Mouse (Mus musculus) MEL (cell line): ENCODE results near the gene Prpf8. TPM values are rescaled to one million over a fixed set of nuclear protein-coding genes. Genes with fewer than 3 reads are reported as not detected.

ENCODE experiments used
- DNase-seq: peaks from one replicate; pipeline ENCODE4 v3.0.0; 2011; ENCODE audit warnings: low read depth, low spot score
- H3K27ac ChIP-seq: 2 replicates; pipeline ENCODE4 v1.5.1; 2012; ENCODE audit warnings: low read depth, mild to moderate bottlenecking, control low read depth, low read length, moderate library complexity; ENCODE audit not compliant: control insufficient read depth
- H3K27me3 ChIP-seq, 2 experiments: fragments of 150-350 bp in 1 of 2; sonication (generic) in 1 of 2; 2 replicates each; pipeline ENCODE4 v1.6.1; 2012; ENCODE audit warnings: low read length in 2 of 2, mild to moderate bottlenecking in 2 of 2, improper control_type of control experiment in 1 of 2, moderate library complexity in 1 of 2; ENCODE audit not compliant: insufficient read depth in 2 of 2, control insufficient read depth in 1 of 2
- H3K36me3 ChIP-seq, 2 experiments: 2 replicates each; pipeline ENCODE4 v1.6.1; 2012 to 2014; ENCODE audit warnings: low read length in 2 of 2, improper control_type of control experiment in 1 of 2, inconsistent platforms in 1 of 2, mild to moderate bottlenecking in 1 of 2; ENCODE audit not compliant: insufficient read depth in 2 of 2, control insufficient read depth in 1 of 2
- H3K4me1 ChIP-seq, 2 experiments: fragments of 150-350 bp in 1 of 2; sonication (generic) in 1 of 2; 2 replicates each; pipeline ENCODE4 v1.6.1; 2012; ENCODE audit warnings: low read length in 2 of 2, improper control_type of control experiment in 1 of 2, mild to moderate bottlenecking in 1 of 2; ENCODE audit not compliant: insufficient read depth in 2 of 2, control insufficient read depth in 1 of 2
- H3K4me3 ChIP-seq, 2 experiments: fragments of 150-350 bp in 1 of 2; sonication (generic) in 1 of 2; 2 replicates each; pipeline ENCODE4 v1.5.1; 2012; ENCODE audit warnings: low read depth in 2 of 2, low read length in 2 of 2, mild to moderate bottlenecking in 2 of 2, moderate library complexity in 2 of 2, control low read depth in 1 of 2, improper control_type of control experiment in 1 of 2; ENCODE audit not compliant: control insufficient read depth in 1 of 2, insufficient read depth in 1 of 2
- H3K79me2 ChIP-seq: 2 replicates; pipeline ENCODE4 v1.6.1; 2012; ENCODE audit warnings: mild to moderate bottlenecking, low read length, moderate library complexity; ENCODE audit not compliant: control insufficient read depth, poor library complexity, insufficient read depth
- H3K9ac ChIP-seq: 2 replicates; pipeline ENCODE4 v1.6.1; 2012; ENCODE audit warnings: low read depth, mild to moderate bottlenecking, control low read depth, low read length, moderate library complexity; ENCODE audit not compliant: control insufficient read depth, poor library complexity, severe bottlenecking
- H3K9me3 ChIP-seq: fragments of 150-350 bp; sonication (generic); replicated peaks from 2 replicates; pipeline ENCODE4 v1.6.1; 2012; ENCODE audit warnings: mild to moderate bottlenecking, low read length, improper control_type of control experiment, moderate library complexity; ENCODE audit not compliant: insufficient read depth
- BHLHE40 ChIP-seq: IDR thresholded peaks from 2 replicates; pipeline ENCODE4 v1.6.1; 2012; ENCODE audit warnings: low read depth, mild to moderate bottlenecking, inconsistent platforms, low read length, improper control_type of control experiment, borderline replicate concordance
- CHD1 ChIP-seq: IDR thresholded peaks from 2 replicates; pipeline ENCODE4 v1.6.1; 2012; ENCODE audit warnings: low read depth, mild to moderate bottlenecking, inconsistent platforms, low read length, improper control_type of control experiment
- CHD2 ChIP-seq: IDR thresholded peaks from 2 replicates; pipeline ENCODE4 v1.6.1; 2011; ENCODE audit warnings: low read length, improper control_type of control experiment
- EP300 ChIP-seq, 2 experiments: IDR thresholded peaks; 2 replicates each; pipeline ENCODE4 v1.6.1; 2011; ENCODE audit warnings: improper control_type of control experiment in 2 of 2, low read length in 2 of 2, low read depth in 1 of 2, mild to moderate bottlenecking in 1 of 2
- JUND ChIP-seq: IDR thresholded peaks from 2 replicates; pipeline ENCODE4 v1.6.1; 2011; ENCODE audit warnings: low read depth, mild to moderate bottlenecking, improper control_type of control experiment, low read length
- MAX ChIP-seq: IDR thresholded peaks from 2 replicates; pipeline ENCODE4 v1.6.1; 2011; ENCODE audit warnings: low read length, improper control_type of control experiment
- NELFE ChIP-seq: IDR thresholded peaks from 2 replicates; pipeline ENCODE4 v1.6.1; 2011; ENCODE audit warnings: low read depth, low read length, improper control_type of control experiment
- NRF1 ChIP-seq: IDR thresholded peaks from 2 replicates; pipeline ENCODE4 v1.6.1; 2014; ENCODE audit warnings: low read depth, mild to moderate bottlenecking, inconsistent platforms, low read length, improper control_type of control experiment, moderate library complexity; ENCODE audit not compliant: poor library complexity, insufficient read depth, severe bottlenecking
- POLR2A ChIP-seq, 2 experiments: IDR thresholded peaks; 2 replicates each; pipeline ENCODE4 v1.6.1; 2011 to 2012; ENCODE audit warnings: low read length in 2 of 2, mild to moderate bottlenecking in 2 of 2, control low read depth in 1 of 2, improper control_type of control experiment in 1 of 2, low read depth in 1 of 2, moderate library complexity in 1 of 2; ENCODE audit not compliant: control insufficient read depth in 1 of 2, insufficient read depth in 1 of 2, poor library complexity in 1 of 2
- POLR2AphosphoS2 ChIP-seq: IDR thresholded peaks from 2 replicates; pipeline ENCODE4 v1.6.1; 2011; ENCODE audit warnings: low read length, improper control_type of control experiment
- RAD21 ChIP-seq: IDR thresholded peaks from 2 replicates; pipeline ENCODE4 v1.6.1; 2011; ENCODE audit warnings: mild to moderate bottlenecking, low read depth, low read length, improper control_type of control experiment
- SIN3A ChIP-seq: IDR thresholded peaks from 2 replicates; pipeline ENCODE4 v1.6.1; 2012; ENCODE audit warnings: low read length, improper control_type of control experiment, inconsistent platforms
- SMC3 ChIP-seq: IDR thresholded peaks from 2 replicates; pipeline ENCODE4 v1.6.1; 2011; ENCODE audit warnings: low read depth, low read length, improper control_type of control experiment
- TBP ChIP-seq: IDR thresholded peaks from 2 replicates; pipeline ENCODE4 v1.8.0; 2011; ENCODE audit warnings: low read depth, low read length, improper control_type of control experiment
- UBTF ChIP-seq: IDR thresholded peaks from 2 replicates; pipeline ENCODE4 v1.6.1; 2012; ENCODE audit warnings: low read depth, mild to moderate bottlenecking, inconsistent platforms, low read length, improper control_type of control experiment, moderate library complexity, borderline replicate concordance; ENCODE audit not compliant: insufficient read depth
- USF1 ChIP-seq: IDR thresholded peaks from 2 replicates; pipeline ENCODE4 v1.6.1; 2014; ENCODE audit warnings: low read depth, mild to moderate bottlenecking, inconsistent platforms, low read length, improper control_type of control experiment, moderate library complexity
- USF2 ChIP-seq, 2 experiments: IDR thresholded peaks; 2 replicates each; pipeline ENCODE4 v1.6.1; 2011 to 2012; ENCODE audit warnings: improper control_type of control experiment in 2 of 2, low read length in 2 of 2, borderline replicate concordance in 1 of 2, inconsistent platforms in 1 of 2, low read depth in 1 of 2, mild to moderate bottlenecking in 1 of 2; ENCODE audit not compliant: insufficient read depth in 1 of 2
- ZC3H11A ChIP-seq: IDR thresholded peaks from 2 replicates; pipeline ENCODE4 v1.6.1; 2012; ENCODE audit warnings: low read depth, mild to moderate bottlenecking, inconsistent platforms, low read length, improper control_type of control experiment
- ZMIZ1 ChIP-seq: IDR thresholded peaks from 2 replicates; pipeline ENCODE4 v1.6.1; 2012; ENCODE audit warnings: low read depth, mild to moderate bottlenecking, inconsistent platforms, low read length, improper control_type of control experiment, moderate library complexity
- polyA plus RNA-seq, 2 experiments: library from polyadenylated mRNA; stranded (reverse) in 1 of 2; unstranded in 1 of 2; fragments of >175 nt in 1 of 2; fragments of >200 nt in 1 of 2; gene quantifications; 2 replicates each; pipeline versions ENCODE4 v1.2.1 to v1.2.4; 2012; ENCODE audit warnings: low replicate concordance in 2 of 2, low read depth in 1 of 2; ENCODE audit not compliant: insufficient read length in 2 of 2, insufficient read depth in 1 of 2, missing spikeins in 1 of 2
- total RNA-seq: library from RNA; depleted of rRNA; stranded (reverse); fragments of 300-350 nt; gene quantifications from 2 replicates; pipeline ENCODE4 v1.2.3, GENCODE M21; 2012

The Prpf8 gene
- total and polyA plus RNA-seq, 3 experiments, result 214 to 644 (median 276) TPM

DNA sequence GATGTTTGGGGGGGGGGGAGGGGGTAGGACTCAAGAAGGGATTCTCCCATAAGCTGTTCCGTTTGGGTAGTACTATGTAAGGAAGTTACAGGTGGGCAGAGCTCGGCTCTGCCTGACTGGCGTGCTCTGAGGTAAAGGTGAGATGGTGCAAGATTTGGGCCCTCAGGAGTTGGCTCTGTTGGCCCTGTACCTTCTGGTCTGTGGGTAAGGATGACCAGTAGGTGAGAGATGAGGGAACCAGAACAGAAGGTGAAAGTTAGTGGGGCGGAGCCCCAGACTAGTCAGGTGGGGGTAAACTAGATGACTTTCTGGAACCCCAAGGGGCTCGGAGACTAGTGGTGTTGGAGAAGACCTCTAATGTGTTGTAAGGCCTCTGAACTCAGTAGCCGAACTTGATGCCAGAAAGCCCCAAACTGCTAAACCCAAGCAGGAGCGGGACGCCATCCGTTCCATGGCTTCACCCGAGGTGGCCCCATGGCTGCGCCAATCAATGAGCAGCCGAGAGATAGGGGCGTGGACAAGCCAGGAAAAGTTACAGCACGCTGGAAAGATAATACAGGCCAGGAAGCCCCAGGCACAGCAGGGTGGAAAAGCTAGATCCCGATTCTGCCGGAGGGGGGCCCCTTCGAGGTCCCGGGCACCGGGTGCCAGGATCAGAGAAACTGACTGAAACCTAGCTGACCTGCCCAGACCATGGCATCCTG, 19.0 kb upstream of the Prpf8 start:
- Histone ChIP-seq H3K4me1 (peaks cover 3 to 22% of the 10 kb centered on the region in 2 experiments), H3K27me3 (no peaks in the 10 kb centered on the region), H3K9me3 (no peaks in the 10 kb centered on the region), H3K9ac (no peak overlapping the region), H3K36me3 (peaks cover 0 to 23% of the 10 kb centered on the region in 2 experiments; a peak in 2 of 4 replicates), H3K27ac (no peak overlapping the region), H3K79me2 (no peaks in the 10 kb centered on the region), H3K4me3 (no peak overlapping the region)
- TF ChIP-seq USF1 (no peak), SIN3A (no peak), EP300 (IDR thresholded peaks at IDR 0.05; ENCODE audit: low read depth in 1 of 2, low read length in 2 of 2) (no peak), UBTF (no peak), JUND (no peak), NRF1 (no peak), CHD1 (no peak), ZMIZ1 (no peak), SMC3 (no peak), CHD2 (no peak), RAD21 (no peak), MAX (no peak), USF2 (IDR thresholded peaks at IDR 0.05; ENCODE audit: borderline replicate concordance in 1 of 2, insufficient read depth in 1 of 2, low read depth in 1 of 2, low read length in 2 of 2) (no peak), POLR2AphosphoS2 (no peak), BHLHE40 (no peak)
- DNase-seq, result no peak

DNA sequence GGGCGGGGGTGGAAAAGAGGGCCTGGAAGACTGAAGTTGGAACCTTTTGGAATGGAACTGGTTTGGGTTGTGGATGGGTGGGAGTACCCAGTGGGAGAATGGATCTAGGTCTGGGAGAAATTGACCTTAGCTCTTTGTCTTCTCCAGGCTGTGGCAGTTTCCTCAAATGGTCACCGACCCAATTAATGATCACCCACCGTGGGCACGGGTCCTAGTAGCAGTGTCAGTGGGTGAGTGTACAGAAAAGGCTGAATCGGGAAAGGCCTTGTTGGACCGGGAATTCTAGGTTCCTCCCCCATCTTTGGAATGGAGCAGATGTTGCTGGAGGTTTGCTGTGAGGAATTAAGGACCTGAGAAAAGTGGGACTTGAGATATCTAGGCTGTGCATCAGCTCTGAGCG, 18.2 kb upstream of the Prpf8 start:
- peaks cover 0 to 18% of the 10 kb centered on the region in 2 experiments; a peak in 2 of 4 replicates for H3K36me3 ChIP-seq
- no peak overlapping the region for H3K4me3 ChIP-seq
- no peak overlapping the region for H3K27ac ChIP-seq
- H3K9ac ChIP-seq, result no peak overlapping the region
- H3K9me3 ChIP-seq, result no peaks in the 10 kb centered on the region
- no peaks in the 10 kb centered on the region for H3K79me2 ChIP-seq
- DNase-seq, result no peak
- peaks cover 3 to 24% of the 10 kb centered on the region in 2 experiments for H3K4me1 ChIP-seq
- no peak for TF ChIP-seq NELFE
- no peak for TF ChIP-seq TBP
- no peak for TF ChIP-seq SIN3A
- no peak for TF ChIP-seq POLR2AphosphoS2
- TF ChIP-seq POLR2A (IDR thresholded peaks at IDR 0.05; ENCODE audit: control insufficient read depth in 1 of 2, insufficient read depth in 1 of 2, low read depth in 1 of 2, low read length in 2 of 2, poor library complexity in 1 of 2), result no peak
- TF ChIP-seq ZC3H11A, result no peak
- no peaks in the 10 kb centered on the region for H3K27me3 ChIP-seq
